ENCODE assay signal across 24 mouse cellular contexts in genomic region chr19:28157196-28157595, GRCm38 (mm10).
DNase-seq lines count a peak whose midpoint lies in the region; ATAC-seq and TF ChIP-seq lines count a peak whose summit lies in the region.
"Had no signal": no experiment of that assay in that cellular context is flagged by ENCODE, and none has a peak within 500 bp of the region (broad histone marks: within the 10 kb centered on the region; RNA-seq: fewer than 3 reads in every experiment).

No protein-coding gene starts in this region.

- H3K4me2 ChIP-seq in lung, postnatal 0 days (replicated peaks; ENCODE audit: low read depth, low read length) = no peak overlapping the region
- no peak overlapping the region for H3K4me2 ChIP-seq in midbrain, embryonic 14.5 days (ENCODE audit: low read length)
- H3K4me2 ChIP-seq: embryonic facial prominence, embryonic 15.5 days; hindbrain, embryonic 14.5 days; limb, embryonic 15.5 days; liver, embryonic 15.5 days; neural tube, embryonic 15.5 days had no signal

- no peak for TF ChIP-seq POLR2A in brain, embryonic 14.5 days (IDR thresholded peaks at IDR 0.05; ENCODE audit: borderline replicate concordance, extremely low read depth, insufficient read depth, insufficient read length, poor library complexity, severe bottlenecking)

- WGBS in lung, postnatal 0 days = 54% methylated on average over 3 of the region's 3 CpGs
- WGBS in midbrain, embryonic 14.5 days = 76% methylated on average over 3 of the region's 3 CpGs

- TF ChIP-seq CTCF in brain, embryonic 14.5 days (IDR thresholded peaks at IDR 0.05; ENCODE audit: borderline replicate concordance, extremely low read depth, insufficient read depth, insufficient read length) = no peak
- no peak for TF ChIP-seq CTCF in lung, postnatal 0 days (IDR thresholded peaks at IDR 0.05)

- no peaks in the 10 kb centered on the region for H3K27me3 ChIP-seq in lung, postnatal 0 days (replicated peaks; ENCODE audit: insufficient read depth, low read length)
- H3K27me3 ChIP-seq in midbrain, embryonic 14.5 days (ENCODE audit: control insufficient read depth, insufficient read depth, low read length) = no peaks in the 10 kb centered on the region
- H3K27me3 ChIP-seq: embryonic facial prominence, embryonic 15.5 days; limb, embryonic 15.5 days; liver, embryonic 15.5 days; neural tube, embryonic 15.5 days had no signal

- no peak for TF ChIP-seq EP300 in lung, postnatal 0 days (IDR thresholded peaks at IDR 0.05)

- no peak overlapping the region for H3K27ac ChIP-seq in lung, postnatal 0 days (ENCODE audit: low read length)
- no peak overlapping the region for H3K27ac ChIP-seq in midbrain, embryonic 14.5 days (replicated peaks; ENCODE audit: low read depth, low read length)
- H3K27ac ChIP-seq: embryonic facial prominence, embryonic 15.5 days; heart, embryonic 10.5 days; hindbrain, embryonic 14.5 days; limb, embryonic 15.5 days; liver, embryonic 15.5 days; midbrain, embryonic 10.5 days; neural tube, embryonic 15.5 days had no signal

- no peaks in the 10 kb centered on the region for H3K36me3 ChIP-seq in lung, postnatal 0 days (ENCODE audit: insufficient read depth, low read length)
- no peaks in the 10 kb centered on the region for H3K36me3 ChIP-seq in midbrain, embryonic 14.5 days (ENCODE audit: control insufficient read depth, insufficient read depth, low read length)
- H3K36me3 ChIP-seq: embryonic facial prominence, embryonic 15.5 days; heart, embryonic 10.5 days; limb, embryonic 15.5 days; liver, embryonic 15.5 days; midbrain, embryonic 10.5 days; neural tube, embryonic 15.5 days had no signal

- no peak overlapping the region for H3K9ac ChIP-seq in lung, postnatal 0 days (replicated peaks; ENCODE audit: low read depth)
- no peak overlapping the region for H3K9ac ChIP-seq in midbrain, embryonic 14.5 days (replicated peaks; ENCODE audit: low read length)
- H3K9ac ChIP-seq: embryonic facial prominence, embryonic 15.5 days; hindbrain, embryonic 14.5 days; limb, embryonic 15.5 days; liver, embryonic 15.5 days; neural tube, embryonic 15.5 days had no signal

- DNase-seq in layer of hippocampus, adult 11-12 months (ENCODE audit: low spot score) = peak; percentile 57
- no peak for DNase-seq in layer of hippocampus, postnatal 25 days (ENCODE audit: extremely low spot score in 1 of 2, low spot score in 1 of 2)
- peak; percentile 70 for DNase-seq in brain, adult 2 months (ENCODE audit: low read depth, low spot score)
- peak; percentile 57 for DNase-seq in brain, embryonic 14.5 days (ENCODE audit: low read depth)
- peak; percentile 55 for DNase-seq in lung, postnatal 0 days (ENCODE audit: low spot score)
- DNase-seq in midbrain, embryonic 14.5 days = no peak
- no peak for DNase-seq in urinary bladder, postnatal 36 days (ENCODE audit: low spot score in 2 of 2)
- DNase-seq in spleen, postnatal 36 days (ENCODE audit: low spot score in 2 of 2) = no peak
- DNase-seq: adrenal gland, adult 8-10 months; cerebellum, adult 8-10 months; gastrocnemius, postnatal 10 days; heart, postnatal 4 days; kidney, adult 18-20 months; kidney, postnatal 10 days; left cerebral cortex, postnatal 4 days had no signal

- H3K4me3 ChIP-seq in lung, postnatal 0 days (ENCODE audit: low read depth, low read length) = no peak overlapping the region
- H3K4me3 ChIP-seq in midbrain, embryonic 14.5 days (replicated peaks; ENCODE audit: low read depth, low read length) = no peak overlapping the region
- H3K4me3 ChIP-seq: embryonic facial prominence, embryonic 15.5 days; heart, embryonic 10.5 days; limb, embryonic 15.5 days; liver, embryonic 15.5 days; midbrain, embryonic 10.5 days; neural tube, embryonic 15.5 days had no signal

- no peaks in the 10 kb centered on the region for H3K9me3 ChIP-seq in lung, postnatal 0 days (ENCODE audit: low read length)
- no peaks in the 10 kb centered on the region for H3K9me3 ChIP-seq in midbrain, embryonic 14.5 days (ENCODE audit: control insufficient read depth, low read length)
- H3K9me3 ChIP-seq: embryonic facial prominence, embryonic 15.5 days; heart, embryonic 10.5 days; limb, embryonic 15.5 days; liver, embryonic 15.5 days; midbrain, embryonic 10.5 days; neural tube, embryonic 15.5 days had no signal

- peak; percentile 59 for ATAC-seq in lung, postnatal 0 days
- ATAC-seq in midbrain, embryonic 14.5 days (ENCODE audit: low FRiP score, low TSS enrichment) = no peak
- ATAC-seq: activated CD4-positive, CD25-positive, alpha-beta regulatory T cell, adult 4 months; inflammation-experienced regulatory T-cells, adult 6 months had no signal

- H3K4me1 ChIP-seq in lung, postnatal 0 days (ENCODE audit: insufficient read depth, low read depth, low read length) = no peaks in the 10 kb centered on the region
- H3K4me1 ChIP-seq in midbrain, embryonic 14.5 days (ENCODE audit: control insufficient read depth, insufficient read depth, low read length) = no peaks in the 10 kb centered on the region
- H3K4me1 ChIP-seq: embryonic facial prominence, embryonic 15.5 days; heart, embryonic 10.5 days; limb, embryonic 15.5 days; liver, embryonic 15.5 days; midbrain, embryonic 10.5 days; neural tube, embryonic 15.5 days had no signal

Comparison
In these comparisons a context has a peak if more than half of its experiments do, and no peak if none do; other contexts are left out.
1. DNase-seq: peak in layer of hippocampus, adult 11-12 months (single experiment), brain, adult 2 months (single experiment), brain, embryonic 14.5 days (single experiment) and lung, postnatal 0 days (single experiment); none in layer of hippocampus, postnatal 25 days (0 of 2), midbrain, embryonic 14.5 days (single experiment), urinary bladder, postnatal 36 days (0 of 2) and spleen, postnatal 36 days (0 of 2).